Comparison of ENCODE assay signal across 27 mouse cellular contexts in genomic region chr13:37428496-37428895, GRCm38 (mm10).
DNase-seq lines count a peak whose midpoint lies in the region; ATAC-seq and TF ChIP-seq lines count a peak whose summit lies in the region.
"Had no signal": no experiment of that assay in that cellular context is flagged by ENCODE, and none has a peak within 500 bp of the region (broad histone marks: within the 10 kb centered on the region; RNA-seq: fewer than 3 reads in every experiment).

No protein-coding gene starts in this region.

- no peak overlapping the region for H3K27ac ChIP-seq in midbrain, postnatal 0 days (ENCODE audit: low read depth, low read length)
- H3K27ac ChIP-seq: embryonic facial prominence, embryonic 12.5 days; embryonic facial prominence, embryonic 15.5 days; heart, embryonic 15.5 days; hindbrain, embryonic 10.5 days; hindbrain, embryonic 13.5 days; intestine, embryonic 15.5 days had no signal

- TF ChIP-seq CTCF in midbrain, postnatal 0 days (IDR thresholded peaks at IDR 0.05): no peak

- no peaks in the 10 kb centered on the region for H3K4me1 ChIP-seq in midbrain, postnatal 0 days (ENCODE audit: insufficient read depth, low read length)
- H3K4me1 ChIP-seq: embryonic facial prominence, embryonic 12.5 days; hindbrain, embryonic 10.5 days; hindbrain, embryonic 13.5 days; intestine, embryonic 15.5 days had no signal

- peaks cover 8% of the 10 kb centered on the region; the same call in 1 of the 2 replicates for H3K9me3 ChIP-seq in midbrain, postnatal 0 days (ENCODE audit: low read length)
- H3K9me3 ChIP-seq: embryonic facial prominence, embryonic 15.5 days; heart, embryonic 15.5 days; hindbrain, embryonic 10.5 days; intestine, embryonic 15.5 days had no signal

- DNase-seq in adrenal gland, adult 2 months: peak; percentile 33
- DNase-seq in adrenal gland, adult (ENCODE audit: inconsistent age in 2 of 2, low spot score in 1 of 2): no peak
- peak; percentile 2 for DNase-seq in kidney, postnatal 10 days
- no peak for DNase-seq in kidney, adult 8-10 months
- peak; percentile 81 for DNase-seq in 3T3-L1 (ENCODE audit: low read depth, low spot score)
- no peak for DNase-seq in midbrain, postnatal 0 days (ENCODE audit: low spot score)
- DNase-seq: adrenal gland, postnatal 14 days; B cell, adult 2 months; cerebellum, adult 11 months; cerebellum, adult 2 months; cerebellum, adult 9-11 months; cerebellum, postnatal 25 days; forebrain, postnatal 0 days; gastrocnemius, postnatal 36 days; heart, postnatal 10 days; heart, postnatal 36 days had no signal

- peaks cover 4% of the 10 kb centered on the region; the same call in 1 of the 2 replicates for H3K27me3 ChIP-seq in midbrain, postnatal 0 days (ENCODE audit: insufficient read depth, low read length)
- H3K27me3 ChIP-seq: embryonic facial prominence, embryonic 12.5 days; embryonic facial prominence, embryonic 15.5 days; heart, embryonic 12.5 days; heart, embryonic 15.5 days; intestine, embryonic 15.5 days had no signal

- ATAC-seq in midbrain, postnatal 0 days (ENCODE audit: low FRiP score): no peak
- ATAC-seq: activated CD4-positive, CD25-positive, alpha-beta regulatory T cell, adult 4 months; CD4-positive, CD25-positive, alpha-beta regulatory T cell, adult 4 months; forebrain, embryonic 14.5 days; forebrain, postnatal 0 days; hindbrain, embryonic 16.5 days had no signal

- no peak overlapping the region for H3K4me2 ChIP-seq in midbrain, postnatal 0 days (ENCODE audit: low read depth, low read length, poor library complexity, severe bottlenecking)
- H3K4me2 ChIP-seq: embryonic facial prominence, embryonic 12.5 days; embryonic facial prominence, embryonic 15.5 days; heart, embryonic 12.5 days; heart, embryonic 15.5 days; hindbrain, embryonic 13.5 days; intestine, embryonic 15.5 days had no signal

- no peak overlapping the region for H3K4me3 ChIP-seq in midbrain, postnatal 0 days (ENCODE audit: low read depth, low read length)
- H3K4me3 ChIP-seq: embryonic facial prominence, embryonic 12.5 days; embryonic facial prominence, embryonic 15.5 days; heart, embryonic 12.5 days; heart, embryonic 15.5 days; hindbrain, embryonic 10.5 days; hindbrain, embryonic 13.5 days; intestine, embryonic 15.5 days had no signal

- no peaks in the 10 kb centered on the region for H3K36me3 ChIP-seq in midbrain, postnatal 0 days (ENCODE audit: insufficient read depth, low read length)
- H3K36me3 ChIP-seq: embryonic facial prominence, embryonic 12.5 days; embryonic facial prominence, embryonic 15.5 days; heart, embryonic 12.5 days; heart, embryonic 15.5 days; hindbrain, embryonic 10.5 days; hindbrain, embryonic 13.5 days; intestine, embryonic 15.5 days had no signal

- no peak overlapping the region for H3K9ac ChIP-seq in midbrain, postnatal 0 days (replicated peaks; ENCODE audit: low read length, poor library complexity, severe bottlenecking)
- H3K9ac ChIP-seq: embryonic facial prominence, embryonic 12.5 days; embryonic facial prominence, embryonic 15.5 days; forebrain, postnatal 0 days; heart, embryonic 12.5 days; heart, embryonic 15.5 days; hindbrain, embryonic 13.5 days; intestine, embryonic 15.5 days had no signal

- 71% methylated on average over 3 of the region's 3 CpGs for WGBS in midbrain, postnatal 0 days

Comparison
In these comparisons a context has a peak if more than half of its experiments do, and no peak if none do; other contexts are left out.
1. DNase-seq: peak in adrenal gland, adult 2 months (single experiment), kidney, postnatal 10 days (single experiment) and 3T3-L1 (single experiment); none in adrenal gland, adult (0 of 2), kidney, adult 8-10 months (0 of 2) and midbrain, postnatal 0 days (single experiment).